Mouse (Mus musculus) lung, postnatal 14 days (tissue): ENCODE results near the gene 1700025G04Rik.
A peak's percentile ranks its signal among the peaks of the same experiment; 100 is the strongest.

Source experiments
- DNase-seq: peaks from one replicate; pipeline ENCODE4 v3.0.0; 2021

Gene 1700025G04Rik

DNA sequence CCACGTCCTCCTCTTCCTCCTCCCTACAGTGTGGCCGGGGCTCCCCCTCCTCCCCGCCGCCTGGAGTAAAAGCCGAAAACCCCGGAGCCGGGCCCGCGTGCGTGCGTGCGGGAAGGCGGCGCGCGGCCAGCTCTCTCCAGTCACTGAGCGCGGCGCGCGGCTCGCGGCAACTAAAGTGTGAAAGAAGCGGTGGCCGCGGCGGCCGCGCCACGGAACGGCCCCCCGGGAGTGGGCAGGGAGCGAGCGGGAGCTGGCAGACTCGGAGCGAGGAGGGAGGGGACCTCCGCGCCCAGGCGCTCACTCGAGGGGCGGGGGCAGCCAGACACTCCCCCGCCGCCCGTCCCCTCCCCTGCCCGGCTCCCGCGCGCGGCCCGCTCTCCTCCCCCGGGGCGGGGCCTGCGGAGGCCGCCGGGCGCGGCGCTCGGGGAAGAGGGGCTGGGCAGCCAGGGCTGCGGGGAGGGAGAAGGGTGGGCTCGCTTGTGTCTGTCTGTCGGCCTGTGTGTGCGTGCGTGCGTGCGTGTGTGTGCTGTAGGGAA is at the start of gene 1700025G04Rik:
Gene 1700025G04Rik (minus strand): TSS at position 108 of the 536 bp plus-strand sequence.
- peak; percentile 84 for DNase-seq

DNA sequence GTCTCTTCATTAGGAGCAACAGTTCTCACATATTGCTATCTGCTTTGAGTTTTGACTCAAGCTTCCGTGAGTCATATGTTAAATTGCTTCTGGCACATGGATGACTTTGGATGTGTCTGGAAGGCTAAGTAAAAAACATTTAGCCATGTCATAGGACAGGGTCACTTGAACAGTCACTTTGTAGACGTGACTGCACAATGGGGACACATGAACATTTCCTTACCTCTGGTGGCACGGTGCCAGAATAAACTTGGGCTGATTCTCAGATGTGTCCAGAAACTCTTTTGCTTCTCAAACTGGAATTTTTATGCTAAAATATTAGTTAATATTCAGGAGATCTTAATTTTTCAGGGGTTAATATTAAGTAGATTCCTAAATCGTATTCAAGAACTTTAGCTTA is 49.6 kb upstream of the 1700025G04Rik start:
- no peak for DNase-seq

DNA sequence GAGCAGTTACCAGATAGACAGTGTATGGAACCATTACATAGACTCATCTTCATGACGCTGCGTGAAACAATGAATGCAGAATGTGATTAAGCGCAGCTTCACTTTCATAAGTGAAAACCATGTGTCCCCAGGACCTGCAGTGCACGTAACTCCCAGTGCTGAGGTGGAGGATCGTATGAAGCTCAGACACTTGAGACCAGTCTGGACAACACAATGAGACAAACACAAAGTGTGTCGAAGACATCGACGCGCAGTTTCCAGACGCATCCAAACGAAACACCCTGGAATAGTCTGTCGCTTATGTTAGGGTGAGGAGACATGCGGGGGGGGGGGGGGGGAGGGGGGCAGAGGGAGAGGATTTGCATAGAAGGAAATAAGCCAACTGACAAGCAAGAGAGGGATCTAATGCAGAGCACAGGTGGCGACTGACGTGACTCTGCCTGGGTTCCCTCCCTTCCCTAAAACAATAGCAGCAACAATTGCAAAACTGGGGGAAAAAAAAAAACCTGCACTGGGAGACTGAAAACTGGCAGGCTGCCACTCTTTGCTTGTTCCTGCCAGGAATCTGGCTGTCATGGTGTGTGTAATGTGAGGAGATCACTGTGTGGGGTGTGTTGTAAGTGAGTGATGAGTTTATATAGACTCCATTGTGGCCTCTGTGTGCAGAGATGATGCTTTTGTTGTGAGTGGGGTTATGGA is 40.3 kb upstream of the 1700025G04Rik start:
- peak; percentile 57 for DNase-seq

DNA sequence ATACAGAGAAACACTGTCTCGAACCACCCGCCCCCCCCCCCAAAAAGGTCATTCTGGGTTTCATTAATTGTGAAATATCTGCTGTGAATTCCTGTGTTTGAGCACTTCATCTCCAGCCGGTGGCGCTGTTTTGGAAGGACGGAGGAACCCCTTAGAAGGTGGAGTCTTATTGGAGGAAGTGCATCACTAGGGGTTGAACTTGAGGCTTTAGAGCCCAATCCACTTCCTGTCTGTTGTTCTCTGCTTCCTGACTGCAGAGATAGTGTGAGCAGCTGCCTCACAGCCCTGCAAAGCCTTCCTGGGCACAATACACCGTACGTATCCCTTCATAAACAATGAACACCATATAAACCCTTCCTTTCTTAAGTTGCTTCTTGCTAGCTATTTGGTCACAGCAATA is 35.5 kb upstream of the 1700025G04Rik start:
- DNase-seq: no peak

DNA sequence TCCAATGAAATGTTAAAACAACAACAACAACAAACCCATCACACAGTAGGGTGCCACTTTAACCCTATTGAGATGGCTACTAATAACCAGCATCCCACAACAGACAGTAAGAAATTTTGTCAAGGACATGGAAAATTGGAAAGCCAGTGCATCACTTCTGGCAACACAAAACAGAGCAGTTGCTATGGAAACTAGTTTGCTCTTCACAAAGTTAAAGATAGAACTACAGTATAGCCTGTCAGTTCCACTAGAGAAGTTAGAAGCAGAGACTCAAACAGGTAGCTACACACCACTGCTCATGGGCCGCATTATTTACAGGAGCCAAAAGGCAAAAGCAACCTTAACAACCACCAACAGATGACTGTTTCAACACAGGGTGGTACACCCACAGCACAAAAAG is 20.2 kb upstream of the 1700025G04Rik start:
- no peak for DNase-seq

DNA sequence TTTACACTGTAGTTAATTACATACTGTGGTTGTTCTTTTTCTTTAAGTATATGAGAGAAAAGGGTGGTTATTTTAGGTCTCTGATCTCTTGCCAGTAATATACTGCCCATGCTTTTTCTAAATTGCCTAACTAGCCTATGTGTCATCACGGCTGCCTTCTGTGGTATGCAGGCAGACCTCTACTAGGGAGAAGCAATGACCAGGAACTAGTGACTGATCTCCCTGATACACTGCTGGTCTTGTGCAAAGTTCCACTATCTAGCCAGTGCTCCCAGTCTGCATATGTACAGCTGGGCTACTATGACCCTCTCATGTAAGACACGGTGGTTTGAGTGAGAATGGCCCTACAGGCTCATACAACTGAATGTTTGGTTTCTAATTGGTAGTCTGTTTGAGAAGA is 16.2 kb upstream of the 1700025G04Rik start:
- DNase-seq: no peak

DNA sequence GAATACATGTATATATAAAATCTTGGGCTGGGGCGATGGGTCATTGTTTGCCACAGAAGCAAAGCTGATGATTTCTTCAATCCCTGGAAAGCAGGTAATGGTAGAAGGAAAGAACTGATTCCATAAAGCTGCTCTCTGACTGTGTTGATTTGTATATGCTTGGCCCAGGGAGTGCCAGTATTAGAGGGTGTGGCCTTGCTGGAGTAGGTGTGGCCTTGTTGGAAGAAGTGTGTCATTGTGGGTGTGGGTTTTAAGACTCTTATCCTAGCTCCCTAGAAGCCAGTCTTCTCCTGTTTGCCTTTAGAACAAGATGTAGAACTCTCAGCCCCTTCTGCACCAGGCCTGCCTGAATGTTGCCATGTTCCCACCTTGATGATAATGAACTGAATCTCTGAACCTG is 15.3 kb upstream of the 1700025G04Rik start:
- no peak for DNase-seq

DNA sequence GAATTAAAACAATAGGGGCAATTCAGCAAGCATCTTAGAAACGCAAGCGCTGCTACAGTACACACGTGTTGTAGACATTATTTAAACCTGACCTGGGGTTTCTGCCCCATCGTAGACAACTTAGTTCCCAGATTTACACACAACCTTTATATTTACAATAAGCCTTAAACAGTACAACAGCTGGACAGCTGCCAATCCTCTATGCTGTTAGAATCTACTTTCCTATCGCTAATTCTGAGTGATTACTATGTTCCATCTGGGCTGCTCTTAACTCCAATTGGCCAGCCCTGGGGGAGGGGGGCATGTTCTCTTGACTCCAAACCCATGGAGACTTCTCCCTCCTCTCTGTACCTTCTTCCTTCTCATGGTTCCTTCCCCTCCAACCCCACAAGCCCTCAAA is 11.8 kb upstream of the 1700025G04Rik start:
- no peak for DNase-seq

DNA sequence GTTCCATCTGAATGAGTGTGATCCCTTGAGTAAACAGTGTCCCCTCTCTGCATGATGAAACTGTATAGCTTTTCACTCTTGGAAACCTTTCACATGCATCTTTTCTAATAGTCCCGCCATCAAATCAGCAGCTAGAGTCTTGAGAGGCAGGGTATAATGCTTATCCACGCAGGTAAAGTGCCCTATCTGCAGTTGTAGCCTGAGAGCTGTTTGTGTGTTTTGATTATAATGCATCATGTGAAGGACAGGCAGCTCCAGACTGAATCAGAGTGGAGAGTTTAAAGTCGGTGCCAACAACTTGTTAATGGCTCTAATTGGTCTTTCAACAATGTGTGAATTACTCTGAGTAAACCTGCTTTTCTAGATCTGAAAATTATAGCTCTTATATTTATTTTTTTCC is 6.1 kb upstream of the 1700025G04Rik start:
- DNase-seq: no peak

DNA sequence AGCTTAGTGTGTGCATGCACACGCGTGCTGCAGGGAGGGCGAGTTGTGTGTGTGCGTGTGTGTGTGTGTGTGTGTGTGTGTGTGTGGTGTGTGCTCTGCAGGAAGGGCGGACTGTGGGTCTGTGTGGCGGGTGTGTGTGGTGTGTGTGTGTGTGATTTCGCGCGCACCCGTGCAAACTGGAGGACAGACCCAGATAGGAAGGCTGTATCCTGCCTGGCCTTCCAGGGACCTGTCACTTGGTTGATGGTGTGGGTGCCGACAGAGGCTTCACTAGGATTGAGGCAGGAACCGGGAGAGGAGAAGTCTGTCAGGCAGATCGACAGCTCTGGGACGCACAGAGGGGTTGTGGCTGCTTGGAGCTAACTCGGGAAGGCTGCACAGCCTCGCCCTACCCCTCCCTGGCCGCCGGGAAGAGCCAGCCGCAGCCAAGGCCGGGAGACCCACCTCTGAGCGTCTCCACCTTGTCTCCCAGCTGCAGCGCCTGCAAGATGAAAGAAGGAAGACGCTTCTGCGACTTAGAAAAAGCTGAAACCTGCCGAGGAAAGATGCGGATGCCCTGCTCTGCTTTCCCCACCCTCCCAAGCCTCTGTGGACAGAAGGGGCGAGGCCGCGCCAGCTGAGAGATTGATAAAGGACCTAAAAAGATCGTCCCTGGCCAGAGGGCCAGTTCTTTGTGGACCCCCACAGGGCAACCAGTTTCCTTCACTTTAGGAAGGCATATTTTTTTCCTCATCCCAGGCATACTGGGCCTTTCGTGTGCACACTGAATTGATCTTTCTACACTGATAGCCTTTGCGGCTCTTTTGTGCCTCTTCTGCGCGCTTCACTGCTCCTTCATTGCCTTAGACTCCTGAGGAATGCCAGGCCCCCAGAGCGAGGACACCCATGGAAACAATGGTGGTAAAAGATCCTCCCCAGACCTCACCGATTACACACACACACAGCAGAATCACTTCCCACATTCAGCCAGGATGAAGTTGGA is 930 bp upstream of the 1700025G04Rik start:
- peak; percentile 34 for DNase-seq

DNA sequence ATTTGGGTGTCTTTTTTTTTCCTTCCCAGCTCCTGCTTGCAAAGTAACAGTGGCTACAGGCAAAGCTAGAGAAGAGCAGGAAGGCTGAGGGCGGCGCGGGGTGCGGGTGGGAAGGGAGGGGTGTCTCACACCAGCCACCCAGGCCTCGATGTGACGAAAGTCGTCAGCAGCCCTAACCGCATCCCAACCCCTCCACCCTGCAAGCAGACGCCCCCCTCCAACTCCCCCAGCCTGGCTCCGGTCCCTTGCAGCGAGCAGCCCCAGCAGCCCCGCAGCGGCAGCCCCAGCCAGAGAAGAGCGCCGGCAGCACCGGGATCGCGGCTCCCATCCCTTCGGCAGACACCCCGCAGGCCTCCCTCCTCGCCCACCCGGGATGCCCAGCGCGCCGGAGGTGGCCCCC is 399 bp downstream of the 1700025G04Rik start:
- peak; percentile 32 for DNase-seq

DNA sequence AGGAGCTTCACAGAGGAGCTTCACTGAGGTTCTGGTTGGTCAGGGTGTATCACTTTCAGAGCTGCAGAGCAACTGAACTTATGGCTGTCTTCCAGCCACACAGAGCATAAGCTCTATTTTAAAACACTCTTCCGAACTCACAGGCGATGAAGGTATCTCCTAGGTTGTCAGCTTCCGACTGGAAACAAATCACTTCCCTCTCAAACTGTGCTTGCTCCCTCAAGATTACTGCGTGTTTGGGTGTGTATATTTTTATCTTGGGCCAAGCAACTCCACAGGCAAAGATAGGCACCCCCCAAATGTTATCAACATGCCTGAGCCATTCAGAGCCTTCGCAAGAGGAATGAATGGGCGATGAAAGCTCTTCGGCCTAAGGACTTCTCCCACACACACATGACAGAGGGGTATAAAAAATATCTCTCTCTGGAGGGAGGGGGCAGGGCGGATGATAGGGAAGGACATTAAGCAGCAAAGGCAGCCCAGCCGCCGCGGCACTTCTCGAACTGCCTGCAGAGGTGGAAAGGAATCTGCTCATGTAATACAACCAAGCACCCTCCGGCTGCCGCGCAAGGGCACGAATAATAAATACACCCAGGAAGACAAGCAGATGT is 1.0 kb downstream of the 1700025G04Rik start:
- peak; percentile 23 for DNase-seq

DNA sequence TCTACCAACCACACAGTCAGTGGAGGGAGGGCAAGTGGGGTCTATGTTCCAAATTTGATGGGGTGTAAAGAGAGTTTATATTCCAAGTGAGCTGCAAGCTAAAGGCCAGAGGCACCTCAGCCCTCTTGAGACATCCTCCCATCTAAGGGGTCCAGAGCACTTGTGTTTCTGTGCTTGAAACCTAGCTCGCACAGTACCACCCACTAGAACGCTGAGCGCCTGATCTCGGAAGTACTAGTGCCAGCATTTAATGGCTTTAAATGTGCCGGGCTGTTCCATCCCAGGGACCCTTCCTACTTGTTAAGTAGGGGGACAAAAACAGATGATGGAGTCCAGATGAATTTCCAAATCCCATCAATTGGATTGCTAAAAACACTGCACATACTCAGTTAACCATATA is 1.9 kb downstream of the 1700025G04Rik start:
- DNase-seq: no peak

DNA sequence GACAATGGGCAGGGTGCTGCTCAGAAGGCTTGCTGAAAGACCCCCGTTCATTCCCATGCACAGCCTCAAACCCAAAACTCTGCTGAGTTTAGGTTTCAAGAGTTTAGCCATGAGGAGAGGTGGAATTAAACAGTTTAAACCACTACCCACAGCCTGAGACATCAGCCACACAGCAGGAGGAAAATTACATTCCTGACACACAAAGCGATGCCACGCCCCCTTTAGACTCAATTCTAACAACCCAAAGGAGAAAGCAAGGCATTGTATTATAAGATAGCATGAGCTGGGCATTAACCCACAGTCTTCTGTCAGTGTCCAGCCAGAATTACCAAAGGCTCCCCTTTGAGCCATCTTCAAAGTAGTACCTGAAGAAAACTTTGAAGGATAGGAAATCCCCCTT is 3.0 kb downstream of the 1700025G04Rik start:
- DNase-seq: no peak

DNA sequence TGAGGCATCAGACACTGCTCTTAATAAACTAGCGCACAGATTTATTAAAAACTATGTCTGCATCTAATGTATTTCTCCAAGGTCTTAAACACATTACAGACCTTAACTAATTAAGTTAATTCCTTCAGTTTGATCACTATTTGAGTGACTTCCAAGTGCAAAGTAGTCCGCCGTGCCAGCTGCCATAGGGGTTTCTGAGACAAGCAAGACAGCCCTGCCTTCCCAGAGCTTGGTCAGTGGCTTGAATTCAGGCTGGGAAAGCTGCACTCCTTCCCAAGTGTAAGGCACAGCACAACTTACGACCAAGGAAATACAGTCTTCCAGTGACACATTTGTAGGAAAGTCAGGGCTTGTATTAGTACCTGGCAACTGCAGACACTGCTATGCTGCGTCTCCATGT is 4.4 kb downstream of the 1700025G04Rik start:
- DNase-seq: no peak

DNA sequence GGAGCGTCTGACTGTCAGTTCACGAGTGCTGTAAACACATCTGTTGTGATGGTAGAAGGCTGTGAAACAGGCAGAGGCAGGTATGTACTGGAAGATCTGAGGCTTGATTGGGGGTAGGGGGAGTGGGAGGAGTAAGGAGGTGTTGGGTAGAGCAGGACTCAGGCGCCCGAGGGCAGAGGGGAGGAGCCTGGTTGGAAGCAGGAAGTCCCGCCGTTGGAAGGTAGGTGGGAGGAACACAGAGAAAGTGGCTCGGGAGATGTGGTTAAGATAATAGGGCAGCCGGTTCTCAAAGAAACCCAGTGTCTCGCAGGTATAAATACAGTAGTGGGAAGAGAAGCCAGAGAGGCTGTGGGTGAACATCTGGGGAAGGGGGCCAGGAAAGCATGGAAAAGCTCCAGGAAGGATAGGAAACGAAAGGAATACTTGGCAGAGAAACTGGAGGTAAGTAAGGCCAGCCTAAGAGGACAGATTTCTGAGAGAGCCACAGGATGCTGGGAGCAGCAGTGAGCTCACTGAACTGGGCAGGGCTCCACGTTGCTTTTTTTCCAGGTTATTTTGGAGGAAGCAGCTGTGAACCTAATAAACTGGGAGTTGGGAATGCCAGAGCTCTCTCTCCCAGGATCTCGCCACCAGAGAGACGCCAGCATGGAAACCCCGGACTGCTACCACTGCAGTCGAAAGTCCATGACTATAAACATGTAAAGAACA is 5.1 kb downstream of the 1700025G04Rik start:
- DNase-seq: peak; percentile 39

DNA sequence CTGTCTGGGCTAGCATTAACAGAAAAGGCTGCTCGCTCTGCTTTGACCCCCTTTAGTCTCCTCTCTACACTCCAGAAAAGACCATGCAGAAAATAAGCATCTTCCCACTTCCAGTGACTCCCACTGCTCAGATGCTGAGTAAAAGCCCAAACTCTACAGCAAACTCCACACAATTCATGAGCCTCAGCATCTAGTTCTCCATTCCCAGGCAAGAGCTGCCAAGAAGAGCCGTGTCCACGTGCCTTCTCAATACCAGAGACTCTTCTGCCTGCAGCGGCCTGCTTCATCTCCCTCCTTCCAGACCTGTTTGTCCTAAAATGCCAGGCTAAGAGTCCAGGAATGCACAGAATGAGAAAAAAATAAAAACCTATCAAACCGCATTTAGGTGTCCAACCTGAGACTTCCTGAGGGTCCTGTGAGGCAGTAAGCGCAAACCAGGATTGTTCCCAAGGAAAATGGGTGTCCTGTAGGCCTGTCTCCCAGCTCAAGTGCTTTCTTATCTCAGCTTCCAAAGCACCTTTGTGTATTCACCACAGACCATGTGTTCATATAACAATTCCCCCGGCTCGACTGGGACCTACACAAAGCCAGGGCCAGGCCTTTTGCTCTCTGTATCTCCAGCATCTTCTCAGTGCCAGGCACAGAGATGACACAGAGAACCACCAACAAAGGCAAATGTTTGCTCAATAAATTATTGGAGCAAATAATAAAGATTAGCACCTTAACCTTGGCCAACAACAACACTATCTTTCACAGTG is 7.8 kb downstream of the 1700025G04Rik start:
- no peak for DNase-seq

DNA sequence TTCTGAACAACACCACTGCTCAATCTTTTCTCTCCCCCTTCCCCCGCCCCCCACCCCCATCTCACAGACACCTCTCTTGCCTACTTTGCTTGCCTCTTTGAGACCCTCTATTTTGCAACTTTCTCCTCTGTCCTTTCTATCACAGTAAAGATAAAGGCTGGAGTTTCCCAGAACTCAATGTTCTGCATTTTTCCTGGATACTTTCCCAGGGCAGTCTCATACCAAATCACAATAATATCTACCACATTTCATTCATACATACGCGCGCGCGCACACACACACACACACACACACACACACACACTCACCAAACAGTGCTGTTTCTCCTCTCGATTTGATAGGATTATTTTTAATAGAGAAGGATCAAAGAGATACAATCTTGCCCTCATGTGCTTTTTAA is 8.8 kb downstream of the 1700025G04Rik start:
- DNase-seq: no peak

DNA sequence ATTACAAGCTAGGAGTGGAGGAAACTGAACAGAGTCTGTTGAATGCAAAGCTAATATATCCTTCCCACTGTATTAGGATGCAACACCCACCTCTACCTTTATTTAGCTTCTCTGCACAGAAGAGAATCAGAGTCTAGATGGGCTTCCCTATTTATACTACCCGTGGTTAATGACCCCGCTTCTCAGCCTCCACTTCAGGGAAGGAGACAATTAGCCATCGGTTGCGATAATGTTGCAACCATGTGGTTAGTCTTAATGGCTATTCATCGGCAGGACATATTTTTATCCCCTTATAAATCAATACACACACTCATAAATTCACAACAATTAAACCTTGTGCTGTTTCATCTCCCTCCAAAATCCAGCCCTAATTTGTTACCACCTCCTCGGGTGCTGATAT is 9.7 kb downstream of the 1700025G04Rik start:
- DNase-seq: no peak

DNA sequence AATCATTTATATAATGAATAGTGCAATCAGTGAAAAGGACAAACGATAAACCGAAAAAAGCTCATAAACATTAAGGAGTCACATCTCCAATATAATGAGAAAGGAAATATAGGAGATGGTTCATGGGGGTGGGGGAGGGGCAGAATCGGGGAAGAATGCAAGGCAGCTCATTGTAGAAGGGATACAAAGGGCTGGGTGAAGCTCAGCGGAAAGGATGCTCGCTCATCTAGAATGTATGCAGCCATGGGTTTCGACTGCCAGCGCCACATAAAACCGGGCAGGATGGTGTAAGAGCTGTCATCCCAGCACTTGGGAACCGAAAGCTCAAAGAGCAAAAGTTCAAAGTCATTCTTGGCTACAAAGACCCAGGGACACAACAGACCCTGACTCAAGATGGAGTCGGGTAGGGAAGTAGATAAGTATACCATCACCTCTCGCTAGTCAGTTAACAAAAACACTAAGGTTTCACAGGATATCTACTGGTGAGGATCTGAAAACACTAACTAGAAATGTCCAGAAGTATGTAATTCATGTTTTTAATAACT is 12.7 kb downstream of the 1700025G04Rik start:
- no peak for DNase-seq

DNA sequence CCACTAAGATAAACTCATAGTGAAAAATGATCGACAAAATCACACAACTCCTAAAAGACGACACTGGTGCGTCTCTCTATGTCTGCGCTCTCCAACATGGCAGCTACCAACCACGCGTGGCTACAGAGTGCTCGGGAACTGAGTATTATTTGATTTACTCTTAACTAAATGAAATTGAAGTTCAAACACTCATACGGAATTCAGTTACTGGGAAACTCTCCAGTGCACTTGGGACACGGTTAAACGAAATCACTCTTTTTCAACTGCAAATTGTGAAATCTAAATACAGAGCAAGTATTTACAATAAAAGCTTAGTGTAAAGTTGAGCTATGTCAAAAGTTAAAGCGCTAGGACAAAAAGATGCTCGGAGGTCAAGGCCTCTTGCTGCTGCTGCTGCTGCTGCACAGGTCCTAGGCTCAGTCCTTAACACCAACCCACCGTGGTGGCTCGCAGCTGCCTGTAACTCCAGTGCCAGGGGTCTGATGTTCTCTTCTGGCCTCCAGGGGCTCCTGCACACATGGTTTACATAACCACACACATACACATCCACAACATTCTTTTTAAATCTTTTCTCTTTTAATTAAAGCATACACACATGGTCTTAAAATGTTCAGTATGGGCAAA is 13.6 kb downstream of the 1700025G04Rik start:
- no peak for DNase-seq
